Mouse (Mus musculus) ovary, postnatal 10 days (tissue): ENCODE data around the gene Smim22.

Source experiments
- DNase-seq: peaks from one replicate; pipeline ENCODE4 v3.0.0; 2022; ENCODE audit warnings: low spot score

Gene Smim22

GRCm38 (mm10) chr16:5010371-5010935 is 3.4 kb downstream of the Smim22 start:
- DNase-seq, result no peak

- DNase-seq, result no peak
Measured at GRCm38 (mm10) chr16:5011285-5011684, 4.2 kb downstream of the Smim22 start.

- no peak for DNase-seq
Measured at GRCm38 (mm10) chr16:5012036-5013005, 5.2 kb downstream of the Smim22 start.

- DNase-seq, result peak; percentile 83
Measured at GRCm38 (mm10) chr16:5013054-5013838, 6.2 kb downstream of the Smim22 start, which contains the start of gene Rogdi. TSS of gene Rogdi (minus strand) at chr16:5013553.

- no peak for DNase-seq
Measured at GRCm38 (mm10) chr16:5014578-5014977, 7.5 kb downstream of the Smim22 start.

GRCm38 (mm10) chr16:5024021-5024420 is 16.9 kb downstream of the Smim22 start:
- DNase-seq, result no peak

GRCm38 (mm10) chr16:5029847-5030246 is 22.8 kb downstream of the Smim22 start:
- no peak for DNase-seq

GRCm38 (mm10) chr16:5035591-5035990 is 28.5 kb downstream of the Smim22 start:
- no peak for DNase-seq

- no peak for DNase-seq
Measured at GRCm38 (mm10) chr16:5036649-5037234, 29.7 kb downstream of the Smim22 start.

- DNase-seq, result no peak
Measured at GRCm38 (mm10) chr16:5045322-5045721, 38.2 kb downstream of the Smim22 start.

GRCm38 (mm10) chr16:5049182-5049773 is 42.2 kb downstream of the Smim22 start:
- no peak for DNase-seq

GRCm38 (mm10) chr16:5049774-5050234 is 42.7 kb downstream of the Smim22 start, which contains the start of the genes Glyr1 and Ubn1:
TSS of gene Glyr1 (minus strand) at chr16:5049863.
TSS of gene Ubn1 (plus strand) at chr16:5050057.
- peak; percentile 87 for DNase-seq

GRCm38 (mm10) chr16:5050251-5051110 is 43.4 kb downstream of the Smim22 start:
- peak; percentile 59 for DNase-seq
